Mouse (Mus musculus): ENCODE measurements around the gene Serhl.

The Serhl gene

DNA sequence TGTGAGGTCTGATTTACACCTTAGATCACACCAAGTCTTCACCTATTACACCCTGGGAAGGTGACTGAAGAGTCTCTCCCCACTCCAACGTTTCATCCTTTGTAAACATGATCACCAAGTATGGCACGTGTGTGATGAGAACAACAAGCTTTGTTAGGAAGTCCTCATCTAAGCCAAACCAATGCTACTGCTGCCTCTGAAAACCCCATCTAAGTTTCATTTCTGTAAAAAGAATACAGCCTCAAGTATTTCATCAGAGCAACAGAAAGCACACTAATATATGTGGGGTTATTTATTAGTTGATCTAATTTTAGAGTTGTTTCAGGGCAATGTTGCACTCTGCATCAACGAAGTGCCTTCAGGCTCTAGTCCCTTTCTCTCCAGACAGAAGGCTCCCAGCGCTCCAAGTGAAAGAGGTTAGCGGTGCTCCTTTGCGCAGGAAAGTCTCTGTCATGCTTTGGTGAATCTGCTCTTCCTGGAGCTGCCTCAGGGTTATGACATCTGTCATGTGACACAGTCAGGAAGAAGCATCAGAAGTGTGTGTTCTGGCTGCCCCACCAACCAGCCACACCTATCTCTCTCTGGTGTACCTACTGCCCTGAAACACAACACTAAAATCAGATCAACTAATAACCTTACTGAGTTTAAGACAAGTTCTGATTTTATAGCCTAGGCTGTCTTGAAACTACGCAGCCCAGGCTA is 40.4 kb downstream of the Serhl start:
- no peak for DNase-seq

DNA sequence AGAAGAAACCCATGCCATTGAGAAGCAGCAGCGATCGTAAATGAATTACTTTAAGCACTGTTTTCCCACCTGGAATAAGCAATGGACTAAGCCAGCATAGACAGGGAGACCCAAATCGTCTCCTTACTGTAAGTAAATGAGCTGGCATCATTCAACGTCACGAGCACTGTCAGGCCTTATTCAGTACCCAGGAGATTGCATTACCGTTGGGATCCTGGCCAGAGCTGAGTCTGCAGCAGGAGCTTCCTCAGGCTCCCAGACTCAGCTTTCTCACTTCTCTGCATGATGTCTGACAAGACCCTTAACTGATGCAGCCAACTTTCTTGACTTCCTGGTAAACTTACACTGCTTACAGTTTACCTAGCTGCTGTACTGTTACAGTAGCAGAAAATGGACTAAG is 45.4 kb downstream of the Serhl start:
- no peak for DNase-seq

DNA sequence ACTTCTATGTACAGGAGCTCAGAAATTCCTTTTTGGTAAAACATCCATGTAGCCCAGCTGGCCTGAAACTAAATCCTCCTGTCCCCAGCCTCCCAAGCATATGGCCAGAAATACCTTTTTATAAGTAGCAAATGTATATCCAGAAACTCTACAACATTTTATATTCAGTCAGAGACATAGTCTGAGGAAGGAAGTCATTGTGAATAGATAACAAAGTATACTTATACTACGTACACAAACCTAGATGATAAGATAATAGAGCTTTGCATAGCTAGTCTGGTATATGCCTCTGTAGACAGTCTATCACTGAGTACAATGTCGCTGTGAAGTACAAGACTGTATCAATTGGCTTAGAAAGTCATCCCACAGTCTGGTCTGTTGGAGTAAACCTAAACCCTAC is 46.3 kb downstream of the Serhl start:
- no peak for DNase-seq

DNA sequence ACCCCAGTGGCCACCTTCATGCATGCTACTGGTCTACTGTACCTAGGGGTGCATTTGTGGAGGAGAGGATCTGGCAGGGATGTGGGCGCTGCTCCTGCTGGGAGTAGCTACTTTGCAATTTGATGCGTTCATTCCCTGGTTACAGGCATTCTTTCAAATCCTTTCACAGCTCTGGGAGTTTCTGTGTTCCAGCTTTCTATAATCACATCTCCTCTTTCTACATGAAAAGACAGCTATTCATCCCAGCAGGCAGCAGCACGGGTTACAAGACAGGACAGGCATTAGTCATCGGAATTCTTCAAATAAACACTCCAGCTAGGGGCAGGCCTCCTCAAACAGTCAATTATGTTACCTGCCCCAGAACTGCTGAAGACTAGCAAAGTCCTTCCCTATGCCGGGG is 53.6 kb downstream of the Serhl start:
- no peak for DNase-seq

DNA sequence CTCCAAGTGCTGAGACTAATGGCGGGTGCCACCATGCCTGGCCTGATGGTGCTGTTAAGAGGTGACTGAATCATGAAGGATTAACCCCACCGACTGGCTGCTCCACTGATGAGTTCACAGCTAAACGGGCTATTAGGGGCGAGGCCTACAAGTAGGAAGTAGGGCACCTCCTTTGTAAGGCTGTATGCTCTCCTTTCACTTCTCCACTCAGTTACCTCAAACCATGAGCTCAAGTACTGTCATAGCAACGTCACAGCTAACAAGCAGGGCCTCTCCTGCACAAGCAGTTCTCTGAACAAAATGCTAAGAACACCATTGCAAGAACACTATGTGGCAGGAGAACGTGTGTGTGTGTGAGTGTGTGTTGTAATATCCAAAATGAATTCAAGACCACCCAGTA is 56.2 kb downstream of the Serhl start:
- DNase-seq, result no peak

DNA sequence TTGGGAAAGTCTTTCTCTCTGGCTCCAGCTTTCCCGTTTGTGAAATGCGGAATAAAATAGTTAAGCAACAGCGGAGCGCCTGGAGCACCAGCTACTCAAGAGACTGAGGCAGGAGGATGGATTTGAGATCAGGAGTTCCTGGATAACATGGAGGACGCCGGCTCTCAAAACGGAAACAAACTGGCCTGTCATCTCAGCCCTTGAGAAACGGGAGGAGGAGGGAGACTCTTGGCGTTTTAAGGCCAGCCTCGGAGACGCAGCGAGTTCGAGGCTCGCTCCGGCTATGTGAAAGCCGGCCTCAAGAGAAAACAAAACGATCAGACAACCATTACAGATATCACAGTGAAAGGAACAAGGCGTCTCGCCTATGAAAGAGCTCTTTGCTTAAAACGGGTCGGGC is 59.1 kb downstream of the Serhl start:
- no peak for DNase-seq

DNA sequence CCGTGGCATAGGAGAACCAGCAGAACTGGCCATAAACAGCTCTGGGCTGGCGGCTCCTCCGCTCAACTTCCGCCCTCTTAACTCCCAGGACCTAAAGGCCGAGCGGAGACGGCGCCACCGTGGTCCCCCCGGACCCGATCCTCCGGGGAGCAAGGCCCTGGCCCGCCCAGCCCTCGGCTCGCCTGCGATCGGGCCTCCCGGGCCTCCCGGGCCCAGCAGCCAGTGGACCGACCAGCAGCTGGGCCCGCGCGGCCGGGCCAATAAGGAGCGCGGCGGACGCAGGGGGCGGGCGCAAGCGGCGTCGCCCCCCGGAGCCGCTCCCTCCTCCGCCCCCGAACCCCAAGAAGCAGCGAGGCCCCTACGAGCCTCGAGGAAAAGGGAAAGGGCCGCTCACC is 59.5 kb downstream of the Serhl start:
- DNase-seq, result no peak

DNA sequence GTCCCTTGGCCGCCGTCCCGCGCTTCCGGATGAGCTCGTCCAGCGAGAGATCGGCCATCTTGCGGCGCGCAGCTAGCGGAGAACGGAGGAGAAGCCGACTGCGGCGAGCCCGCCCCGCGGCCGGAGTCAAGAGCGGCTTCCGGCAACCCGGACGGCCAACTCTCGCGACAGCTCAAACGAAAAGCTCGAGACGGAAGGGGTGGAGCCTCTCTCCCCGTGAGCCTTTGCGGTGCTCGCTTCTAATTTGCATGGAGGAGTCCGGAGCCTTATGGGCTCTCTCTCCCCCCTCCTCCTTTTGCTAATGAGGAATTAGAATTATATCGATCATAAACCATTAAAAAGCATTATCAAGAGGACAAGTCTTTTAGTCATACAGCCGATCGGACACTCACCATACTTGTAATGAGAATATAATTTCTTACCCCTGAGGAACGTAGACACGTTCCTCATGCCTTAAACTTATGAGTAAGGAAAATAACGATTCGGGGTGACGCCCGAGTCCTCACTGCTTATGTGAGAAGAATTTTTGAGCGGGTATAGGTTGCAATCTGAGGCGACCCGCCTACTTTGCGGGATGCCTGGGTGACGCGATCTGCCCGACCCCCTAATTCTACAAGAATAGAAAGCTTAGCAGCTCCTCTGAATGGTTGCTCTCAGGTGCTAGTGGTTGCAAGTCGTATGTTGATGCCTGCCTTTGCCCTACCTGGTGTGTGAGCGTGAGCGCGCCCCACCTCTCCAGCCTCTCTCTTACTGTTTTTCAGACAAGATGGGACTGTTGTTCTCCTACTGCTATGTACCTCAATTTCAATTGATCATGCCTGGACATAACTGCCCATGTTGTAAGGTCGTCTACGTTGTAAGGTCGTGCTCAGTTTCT is 60.1 kb downstream of the Serhl start, which contains the start of gene Poldip3:
Gene Poldip3, minus strand, starts transcription at position 189 of the 877 bp plus-strand sequence.
- DNase-seq, result peak; percentile 98

DNA sequence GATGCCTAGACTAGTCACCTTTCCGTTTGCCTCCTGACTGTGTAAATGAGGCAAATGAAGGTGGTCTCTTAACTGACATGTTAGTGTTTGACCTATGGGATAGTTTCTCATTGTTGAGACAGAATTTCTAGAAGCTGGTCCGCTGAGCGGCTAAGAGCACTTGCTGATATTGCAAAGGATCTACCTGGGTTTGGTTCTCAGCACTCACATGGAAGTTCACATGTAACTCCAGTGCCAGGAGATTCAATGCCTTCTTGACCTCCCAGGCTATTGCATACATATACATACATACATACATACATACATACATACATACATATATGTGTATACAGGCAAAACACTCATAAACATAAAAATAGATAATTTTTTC is 60.8 kb downstream of the Serhl start:
- DNase-seq, result no peak

DNA sequence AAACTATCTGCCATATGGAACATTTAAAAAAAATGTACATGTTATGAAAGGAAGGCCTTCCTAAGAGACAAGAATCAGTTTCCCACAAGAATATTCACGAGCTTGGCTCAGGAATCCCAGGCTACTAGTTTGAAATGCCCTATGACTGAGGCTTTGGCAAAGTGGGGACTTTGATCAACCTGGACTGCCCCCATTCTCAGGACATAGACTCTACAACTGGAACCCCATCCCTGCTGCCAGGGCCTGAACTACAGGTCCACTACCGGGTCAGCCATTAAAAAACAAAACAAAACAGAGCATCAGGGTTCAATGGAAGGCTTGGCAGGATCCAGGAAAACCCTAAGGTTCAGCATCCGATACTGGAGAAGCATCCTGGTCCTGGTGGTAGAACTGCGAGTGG is 61.4 kb downstream of the Serhl start:
- DNase-seq, result no peak

DNA sequence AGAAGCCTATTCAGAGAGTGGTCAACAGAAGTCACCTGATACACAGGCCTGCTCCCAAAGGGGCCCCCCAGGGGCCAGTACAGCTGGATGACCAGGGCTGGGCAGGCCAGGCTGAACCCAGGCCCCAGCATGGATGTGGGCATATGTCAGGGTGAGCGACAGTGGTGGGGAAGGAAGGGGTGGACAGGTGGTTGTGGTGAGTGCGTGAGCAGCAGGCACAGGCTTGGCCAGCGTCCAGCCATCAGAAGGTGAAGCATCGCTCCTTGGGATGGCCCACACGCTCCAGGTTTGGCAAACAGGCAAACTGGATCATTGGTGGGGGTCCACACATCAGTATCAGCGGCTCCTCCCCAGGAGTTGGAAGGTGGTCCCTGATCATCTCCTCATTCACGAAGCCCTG is 65.0 kb downstream of the Serhl start:
- DNase-seq, result peak in 1 of 2 experiments; percentile 47

DNA sequence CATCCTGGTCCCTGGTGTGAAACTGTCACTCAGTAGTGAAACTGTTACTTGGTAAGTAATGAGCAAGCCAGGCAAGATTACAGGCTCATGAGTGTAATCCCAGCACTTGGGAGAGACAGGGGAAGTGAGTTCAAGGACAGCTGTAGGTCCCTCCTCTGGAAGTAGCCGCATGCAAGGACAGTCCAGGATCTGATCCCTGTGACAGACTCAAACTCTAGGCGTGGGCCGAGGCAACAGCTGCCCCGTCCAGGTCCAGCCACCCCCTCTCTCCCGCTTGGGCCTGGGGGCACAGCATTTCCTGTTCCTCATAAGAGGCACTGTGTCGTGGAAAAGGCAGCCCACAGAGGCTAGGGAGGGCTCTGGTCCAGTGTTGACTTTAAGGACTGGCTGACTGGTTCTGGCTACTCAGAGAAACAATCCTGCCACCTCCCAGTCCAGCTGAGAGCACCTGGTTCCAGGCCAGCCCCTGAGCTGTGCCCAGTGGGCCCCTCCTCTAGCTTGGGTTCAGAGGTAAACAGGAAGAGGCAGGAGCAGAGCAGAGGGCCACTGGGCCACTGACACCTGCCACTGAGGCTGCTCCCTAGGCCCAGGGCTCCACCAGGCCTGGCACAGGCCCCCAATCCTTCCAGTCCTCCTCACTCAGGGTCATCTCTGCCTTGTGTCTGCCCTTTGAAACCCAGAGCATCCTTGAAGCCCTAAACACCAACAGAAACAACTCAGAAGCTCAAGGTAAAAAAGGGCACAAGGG is 66.5 kb downstream of the Serhl start:
- no peak for DNase-seq

DNA sequence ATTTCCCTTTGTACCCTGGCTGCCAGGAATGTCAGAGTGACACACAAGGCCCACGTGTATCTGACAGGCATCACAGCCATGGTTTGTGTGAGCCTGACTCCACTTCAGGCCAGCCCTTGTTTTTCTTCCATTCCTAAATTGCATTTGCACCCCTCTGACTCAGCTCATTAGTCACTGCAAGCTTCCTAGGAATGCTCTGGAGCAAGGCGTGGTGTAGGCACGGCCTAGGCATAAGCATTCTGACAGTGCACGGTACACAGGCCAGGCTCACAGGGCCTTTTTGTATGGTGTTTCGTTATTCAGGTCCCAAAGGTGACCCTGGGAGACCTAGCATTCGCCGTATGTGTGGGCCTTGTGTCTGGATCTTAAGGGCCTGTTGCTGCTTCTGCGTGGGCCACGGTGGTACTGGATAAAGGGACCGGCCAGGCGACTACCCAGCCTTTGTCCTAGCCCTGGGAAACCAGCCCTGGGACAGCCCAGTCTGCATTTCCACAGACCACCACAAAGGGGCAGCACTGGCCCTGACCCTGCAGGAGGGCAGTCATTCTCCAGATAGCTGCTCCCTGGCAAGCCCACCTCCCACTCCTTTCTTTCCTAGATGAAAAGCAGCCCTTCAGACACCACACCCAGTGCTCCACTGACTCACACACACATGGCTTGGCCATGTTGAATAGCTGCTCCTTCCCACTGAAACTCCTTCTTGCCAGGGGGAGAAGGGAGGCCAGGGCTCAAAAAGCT is 67.8 kb downstream of the Serhl start:
- DNase-seq, result peak; percentile 42 to 67

DNA sequence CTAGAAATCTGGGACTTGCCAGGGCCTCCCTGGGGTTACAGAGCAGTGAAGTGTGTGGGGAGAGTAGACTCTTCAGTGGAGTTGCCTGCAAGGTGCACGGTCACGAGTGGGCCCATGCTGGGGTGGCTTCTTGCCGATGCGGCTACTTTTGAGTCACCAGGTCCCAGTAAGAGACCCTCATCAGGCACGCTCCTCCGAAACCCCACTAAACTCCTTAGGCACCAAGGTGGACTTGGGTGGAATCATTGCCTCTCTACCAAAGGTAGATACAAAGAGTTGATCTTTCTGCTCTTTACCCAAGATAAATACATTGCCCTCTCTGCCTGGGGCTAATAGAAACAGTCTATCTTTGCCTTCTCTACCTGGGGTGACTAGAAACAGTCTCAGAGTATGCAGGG is 68.4 kb downstream of the Serhl start:
- no peak for DNase-seq

DNA sequence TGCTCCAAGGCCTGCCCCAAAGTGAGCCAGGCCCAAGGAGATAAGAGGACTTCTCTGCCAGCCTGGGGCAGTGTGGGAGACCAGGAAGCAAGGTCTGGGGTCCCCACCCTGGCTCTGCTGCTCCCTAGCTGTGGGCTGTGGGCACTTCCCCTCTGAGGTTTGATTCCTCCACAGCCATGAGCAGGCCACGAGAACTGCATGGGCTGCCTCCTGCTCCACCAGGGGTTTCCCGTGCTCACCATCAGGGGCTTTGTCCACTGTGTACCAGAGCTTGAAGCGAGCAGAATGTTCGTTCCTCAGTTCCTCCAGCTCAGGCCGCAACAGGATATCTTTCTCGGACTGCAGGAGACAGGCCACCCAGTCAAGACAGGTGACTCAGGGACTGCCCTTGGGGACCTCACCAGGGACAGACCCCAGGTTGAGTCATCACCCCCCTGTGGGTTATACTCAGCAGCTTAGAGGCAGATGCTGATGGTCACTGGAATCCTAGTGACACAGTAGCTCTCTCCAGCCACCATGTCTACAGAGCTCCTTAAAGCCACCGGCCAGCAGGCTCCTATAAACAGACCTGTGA is 69.4 kb downstream of the Serhl start:
- DNase-seq, result no peak

DNA sequence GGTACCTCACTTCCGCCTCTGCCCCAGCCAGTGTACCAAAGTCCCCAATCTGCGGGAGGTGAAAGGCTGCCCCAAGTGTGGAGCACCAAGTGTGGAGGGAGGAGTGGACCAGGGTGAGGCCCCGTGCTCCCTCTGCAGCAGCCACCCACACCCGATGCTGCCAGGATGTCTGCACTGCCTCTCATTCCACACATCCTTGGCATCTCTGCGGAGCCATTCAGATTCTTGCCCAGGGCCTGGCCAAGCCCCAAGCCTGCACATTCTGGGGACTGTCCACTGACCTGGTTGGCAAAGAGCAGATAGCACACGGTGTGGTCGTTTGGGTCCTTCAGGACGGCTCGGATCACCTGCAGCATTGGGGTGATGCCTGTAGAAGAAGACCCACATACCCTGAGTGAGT is 70.5 kb downstream of the Serhl start:
- peak; percentile 52 to 71 for DNase-seq

DNA sequence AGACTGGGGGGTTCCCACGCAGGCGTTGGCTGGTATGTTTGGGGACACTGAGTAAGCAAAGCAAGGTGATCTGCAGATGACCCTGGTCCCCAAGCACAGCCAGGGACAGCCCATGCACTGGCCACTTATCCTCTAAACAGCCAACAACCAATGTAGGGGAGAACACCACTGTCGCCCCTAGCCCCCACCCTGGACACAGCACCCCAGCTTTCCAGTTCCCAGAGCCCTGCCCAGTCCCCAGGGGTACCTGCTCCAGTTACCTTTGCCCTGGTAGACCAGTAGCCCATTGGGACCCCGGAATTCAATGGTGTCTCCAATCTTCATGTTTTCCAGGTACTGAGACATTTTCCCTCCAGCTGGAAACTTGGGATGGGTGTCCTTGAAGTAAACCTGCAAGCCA is 71.3 kb downstream of the Serhl start:
- DNase-seq, result no peak

DNA sequence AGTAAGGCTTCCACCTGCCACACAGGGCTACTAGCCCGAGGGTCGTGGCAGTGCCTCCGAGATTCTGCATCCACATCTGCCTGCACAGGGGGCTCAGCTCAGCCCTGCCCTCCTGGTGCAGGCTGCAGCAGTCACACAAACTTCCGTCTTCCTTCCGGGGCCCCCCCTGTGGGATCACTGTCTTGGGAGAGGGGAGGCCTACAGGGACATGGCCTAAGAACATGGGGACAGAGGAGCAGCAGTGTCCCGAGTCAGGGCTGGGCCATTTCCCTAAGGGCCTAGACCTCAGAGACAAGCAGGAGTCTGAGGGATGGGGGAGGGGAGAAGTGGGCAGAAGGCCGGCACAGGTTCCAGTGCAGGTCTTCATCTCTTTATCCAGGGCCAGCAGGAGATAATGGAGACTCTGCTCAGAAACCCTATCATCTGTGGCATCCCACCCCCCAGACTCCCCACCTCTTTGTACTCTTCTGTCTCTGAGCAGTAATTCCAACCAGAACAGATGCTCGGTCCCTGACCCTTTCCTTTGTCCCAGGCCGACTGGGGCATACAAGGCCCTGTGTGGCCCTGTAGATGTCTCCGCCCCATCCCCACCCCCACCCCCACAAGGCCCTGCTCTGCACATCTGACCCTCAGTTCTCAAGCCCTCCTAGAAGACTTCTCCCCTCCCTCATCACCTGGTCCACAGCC is 71.9 kb downstream of the Serhl start:
- no peak for DNase-seq

DNA sequence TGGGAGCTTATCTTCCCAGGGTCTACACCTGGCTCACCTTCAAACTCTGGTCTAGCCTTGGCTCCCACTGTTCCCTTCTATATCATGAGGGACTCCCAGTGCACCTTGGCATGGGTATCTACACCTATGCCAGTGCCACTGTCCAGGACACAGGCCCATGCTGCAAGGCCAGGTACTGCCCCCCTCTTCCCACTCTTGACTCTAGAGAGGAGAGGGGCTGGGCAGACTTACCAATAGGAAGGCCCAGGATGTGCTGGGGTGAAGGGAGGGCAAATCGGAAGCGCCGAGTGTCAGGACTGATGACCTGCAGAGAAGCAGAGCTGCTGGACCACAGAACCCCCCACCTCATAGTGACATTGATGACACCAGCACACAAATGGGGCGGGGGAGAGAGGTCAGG is 72.7 kb downstream of the Serhl start:
- DNase-seq, result no peak

DNA sequence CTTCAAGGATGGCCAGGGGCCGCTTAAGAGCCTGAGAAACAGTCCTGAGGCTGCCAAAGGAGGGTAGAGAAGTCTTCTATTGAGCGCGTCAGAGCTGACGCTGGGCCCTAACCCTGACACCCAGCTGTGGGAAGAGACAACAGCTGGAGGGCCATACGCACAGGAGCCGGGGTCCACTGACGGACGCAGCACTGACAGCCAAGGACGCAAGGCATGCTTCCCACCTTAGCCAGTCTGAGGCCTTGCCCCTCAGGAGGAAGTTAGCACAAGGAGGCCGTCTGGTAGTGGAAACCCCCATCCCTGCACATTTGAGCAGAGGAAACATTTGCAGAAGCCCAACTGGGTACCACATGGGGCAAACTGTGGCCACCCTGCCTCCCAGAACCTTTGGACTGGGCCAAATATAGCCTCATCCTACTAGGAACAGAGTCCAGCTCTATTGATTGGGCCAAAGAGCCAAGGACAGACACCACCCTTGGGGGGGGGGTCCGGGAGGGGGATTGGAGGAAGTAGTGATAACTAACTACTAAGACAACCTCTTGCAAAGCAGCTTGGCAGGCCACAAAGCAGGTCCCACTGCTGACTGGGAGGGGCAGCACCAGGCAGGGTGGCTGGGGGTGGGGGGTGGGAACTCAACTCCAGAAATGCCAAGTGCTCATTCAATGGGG is 73.6 kb downstream of the Serhl start:
- DNase-seq, result no peak

DNA sequence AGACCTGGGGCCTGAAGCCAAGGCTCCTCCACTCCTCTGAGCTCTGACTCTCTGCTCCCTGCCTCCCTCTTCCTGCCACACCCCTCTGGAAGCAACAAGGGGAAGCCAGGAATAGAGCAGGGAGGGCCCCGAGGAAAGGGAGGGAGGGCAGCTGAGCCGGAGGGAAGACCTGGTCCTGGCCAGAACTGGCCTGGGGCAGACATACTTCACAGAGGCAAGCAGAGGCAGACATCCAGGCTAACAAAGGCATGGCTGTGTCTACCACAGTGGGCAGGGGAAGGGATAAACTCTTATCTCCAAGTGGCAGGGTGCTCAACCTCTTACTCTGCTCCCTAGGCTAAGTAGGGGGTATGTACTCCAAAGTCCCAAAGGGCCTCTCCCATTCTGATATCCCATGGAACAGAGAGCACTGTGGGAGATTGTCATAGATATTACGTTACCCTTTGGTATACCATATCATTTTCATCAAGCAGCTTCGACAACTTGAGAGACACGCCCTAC is 75.7 kb downstream of the Serhl start:
- no peak for DNase-seq

Measured in cerebellum, postnatal 25 days (tissue).